Mouse (Mus musculus): ENCODE measurements around the gene 4921509C19Rik. TPM values are rescaled to one million over a fixed set of nuclear protein-coding genes. Genes with fewer than 3 reads are reported as not detected.

4921509C19Rik gene
- polyA plus RNA-seq, 2 experiments = not detected

GRCm38 (mm10) chr2:151512199-151512598 is 36.2 kb upstream of the 4921509C19Rik start:
- ATAC-seq (ENCODE audit: low FRiP score, low read depth) = 0 out of 2 replicates have a peak, but pooled peaks have one; percentile 35
- H3K4me2 ChIP-seq (replicated peaks; ENCODE audit: low read depth, low read length, severe bottlenecking) = no peak overlapping the region
- H3K36me3 ChIP-seq (ENCODE audit: control insufficient read depth, insufficient read depth, low read length) = peaks cover 81% of the 10 kb centered on the region
- no peak for TF ChIP-seq POLR2A (IDR thresholded peaks at IDR 0.05; ENCODE audit: borderline replicate concordance, extremely low read depth, insufficient read depth, insufficient read length)
- H3K4me3 ChIP-seq (replicated peaks; ENCODE audit: low read length) = no peak overlapping the region
- H3K4me1 ChIP-seq (ENCODE audit: control insufficient read depth, insufficient read depth, low read length) = no peaks in the 10 kb centered on the region
- no peaks in the 10 kb centered on the region for H3K9me3 ChIP-seq (ENCODE audit: control insufficient read depth, low read length)
- H3K9ac ChIP-seq (ENCODE audit: low read depth, low read length, severe bottlenecking) = no peak overlapping the region
- no peaks in the 10 kb centered on the region for H3K27me3 ChIP-seq (ENCODE audit: control insufficient read depth, insufficient read depth, low read length)
- H3K27ac ChIP-seq (replicated peaks; ENCODE audit: low read depth, low read length) = no peak overlapping the region
- peak; percentile 75 for DNase-seq (ENCODE audit: low spot score)

- Histone ChIP-seq H3K9ac (ENCODE audit: low read depth, low read length, severe bottlenecking) (no peak overlapping the region), H3K27ac (replicated peaks; ENCODE audit: low read depth, low read length) (no peak overlapping the region), H3K4me1 (ENCODE audit: control insufficient read depth, insufficient read depth, low read length) (no peaks in the 10 kb centered on the region), H3K4me2 (replicated peaks; ENCODE audit: low read depth, low read length, severe bottlenecking) (no peak overlapping the region), H3K27me3 (ENCODE audit: control insufficient read depth, insufficient read depth, low read length) (no peaks in the 10 kb centered on the region), H3K4me3 (replicated peaks; ENCODE audit: low read length) (no peak overlapping the region), H3K36me3 (ENCODE audit: control insufficient read depth, insufficient read depth, low read length) (peaks cover 82% of the 10 kb centered on the region), H3K9me3 (ENCODE audit: control insufficient read depth, low read length) (no peaks in the 10 kb centered on the region)
- DNase-seq (ENCODE audit: low spot score) (no peak), ATAC-seq (ENCODE audit: low FRiP score, low read depth) (no peak)
- 79% methylated on average over 4 of the region's 4 CpGs for WGBS
- no peak for TF ChIP-seq POLR2A (IDR thresholded peaks at IDR 0.05; ENCODE audit: borderline replicate concordance, extremely low read depth, insufficient read depth, insufficient read length)
Observed at GRCm38 (mm10) chr2:151504226-151504625, 28.3 kb upstream of the 4921509C19Rik start.

GRCm38 (mm10) chr2:151500442-151501007 is 24.6 kb upstream of the 4921509C19Rik start:
- no peaks in the 10 kb centered on the region for H3K4me1 ChIP-seq (ENCODE audit: control insufficient read depth, insufficient read depth, low read length)
- H3K27me3 ChIP-seq (ENCODE audit: control insufficient read depth, insufficient read depth, low read length) = no peaks in the 10 kb centered on the region
- no peaks in the 10 kb centered on the region for H3K9me3 ChIP-seq (ENCODE audit: control insufficient read depth, low read length)
- H3K27ac ChIP-seq (replicated peaks; ENCODE audit: low read depth, low read length) = no peak overlapping the region
- ATAC-seq (ENCODE audit: low FRiP score, low read depth) (no peak), DNase-seq (ENCODE audit: low spot score) (no peak)
- no peak for TF ChIP-seq POLR2A (IDR thresholded peaks at IDR 0.05; ENCODE audit: borderline replicate concordance, extremely low read depth, insufficient read depth, insufficient read length)
- WGBS = 89% methylated on average over 6 of the region's 6 CpGs
- no peak overlapping the region for H3K9ac ChIP-seq (ENCODE audit: low read depth, low read length, severe bottlenecking)
- no peak overlapping the region for H3K4me2 ChIP-seq (replicated peaks; ENCODE audit: low read depth, low read length, severe bottlenecking)
- no peak overlapping the region for H3K4me3 ChIP-seq (replicated peaks; ENCODE audit: low read length)
- H3K36me3 ChIP-seq (ENCODE audit: control insufficient read depth, insufficient read depth, low read length) = peaks cover 68% of the 10 kb centered on the region

GRCm38 (mm10) chr2:151498358-151498757 is 22.4 kb upstream of the 4921509C19Rik start:
- TF ChIP-seq POLR2A (IDR thresholded peaks at IDR 0.05; ENCODE audit: borderline replicate concordance, extremely low read depth, insufficient read depth, insufficient read length) = no peak
- DNase-seq (ENCODE audit: low spot score) (no peak), ATAC-seq (ENCODE audit: low FRiP score, low read depth) (no peak)
- H3K36me3 ChIP-seq (ENCODE audit: control insufficient read depth, insufficient read depth, low read length) = peaks cover 48% of the 10 kb centered on the region
- H3K4me1 ChIP-seq (ENCODE audit: control insufficient read depth, insufficient read depth, low read length) = peaks cover 5% of the 10 kb centered on the region; the same call in 1 of the 2 replicates
- H3K4me2 ChIP-seq (replicated peaks; ENCODE audit: low read depth, low read length, severe bottlenecking) = no peak overlapping the region
- H3K9me3 ChIP-seq (ENCODE audit: control insufficient read depth, low read length) = no peaks in the 10 kb centered on the region
- no peak overlapping the region for H3K4me3 ChIP-seq (replicated peaks; ENCODE audit: low read length)
- no peak overlapping the region for H3K27ac ChIP-seq (replicated peaks; ENCODE audit: low read depth, low read length)
- 78% methylated on average over 3 of the region's 3 CpGs for WGBS
- no peaks in the 10 kb centered on the region for H3K27me3 ChIP-seq (ENCODE audit: control insufficient read depth, insufficient read depth, low read length)
- H3K9ac ChIP-seq (ENCODE audit: low read depth, low read length, severe bottlenecking) = no peak overlapping the region

- peak within 1 kb of the TSS; percentile 90 for H3K9ac ChIP-seq (ENCODE audit: low read depth, low read length, severe bottlenecking)
- H3K4me3 ChIP-seq (replicated peaks; ENCODE audit: low read length) = peak within 1 kb of the TSS; percentile 90
- no peaks in the 10 kb centered on the region for H3K9me3 ChIP-seq (ENCODE audit: control insufficient read depth, low read length)
- ATAC-seq (ENCODE audit: low FRiP score, low read depth) (peak; percentile 100), DNase-seq (ENCODE audit: low spot score) (peak; percentile 96)
- H3K4me2 ChIP-seq (replicated peaks; ENCODE audit: low read depth, low read length, severe bottlenecking) = peak within 1 kb of the TSS; percentile 67
- H3K4me1 ChIP-seq (ENCODE audit: control insufficient read depth, insufficient read depth, low read length) = peaks cover 5% of the 10 kb centered on the region; the same call in 1 of the 2 replicates
- H3K27me3 ChIP-seq (ENCODE audit: control insufficient read depth, insufficient read depth, low read length) = no peaks in the 10 kb centered on the region
- WGBS = 1% methylated on average over 63 of the region's 73 CpGs
- peaks cover 17% of the 10 kb centered on the region for H3K36me3 ChIP-seq (ENCODE audit: control insufficient read depth, insufficient read depth, low read length)
- no peak for TF ChIP-seq POLR2A (IDR thresholded peaks at IDR 0.05; ENCODE audit: borderline replicate concordance, extremely low read depth, insufficient read depth, insufficient read length)
- peak within 1 kb of the TSS; percentile 26; the same call in 1 of the 2 replicates for H3K27ac ChIP-seq (replicated peaks; ENCODE audit: low read depth, low read length)
Observed at GRCm38 (mm10) chr2:151494035-151494803, 18.3 kb upstream of the 4921509C19Rik start, which contains the start of gene Nsfl1c. Gene Nsfl1c (plus strand): TSS chr2:151494182.
